Mouse (Mus musculus) right cerebral cortex, postnatal 36 days (tissue): ENCODE measurements around the gene Olfr1294.

Source experiments
- DNase-seq, 2 experiments: peaks; one replicate each; pipeline ENCODE4 v3.0.0; 2022; ENCODE audit warnings: low spot score in 2 of 2, mixed read lengths in 1 of 2

Olfr1294 gene

DNA sequence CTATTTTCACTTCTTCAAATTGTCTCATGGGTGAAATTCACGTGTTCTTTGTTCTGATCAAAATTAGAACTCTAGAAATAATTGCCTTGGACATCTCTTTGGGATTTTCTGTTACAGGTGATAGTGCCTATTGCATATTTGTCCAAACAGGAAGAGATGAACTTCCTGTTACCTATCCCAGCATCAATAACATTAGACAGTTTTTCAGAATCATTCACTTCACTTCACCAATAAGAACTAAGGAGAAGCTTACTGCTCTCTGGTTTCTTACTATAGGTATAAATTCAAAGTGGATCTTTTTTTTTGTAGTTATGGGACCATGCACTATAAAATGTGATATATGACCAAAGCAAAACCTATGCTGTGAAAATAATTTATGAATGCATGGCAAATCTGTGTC is at the start of gene Olfr1294:
Olfr1294 (minus strand) TSS at position 101 of the 400 bp plus-strand sequence.
- no peak for DNase-seq

DNA sequence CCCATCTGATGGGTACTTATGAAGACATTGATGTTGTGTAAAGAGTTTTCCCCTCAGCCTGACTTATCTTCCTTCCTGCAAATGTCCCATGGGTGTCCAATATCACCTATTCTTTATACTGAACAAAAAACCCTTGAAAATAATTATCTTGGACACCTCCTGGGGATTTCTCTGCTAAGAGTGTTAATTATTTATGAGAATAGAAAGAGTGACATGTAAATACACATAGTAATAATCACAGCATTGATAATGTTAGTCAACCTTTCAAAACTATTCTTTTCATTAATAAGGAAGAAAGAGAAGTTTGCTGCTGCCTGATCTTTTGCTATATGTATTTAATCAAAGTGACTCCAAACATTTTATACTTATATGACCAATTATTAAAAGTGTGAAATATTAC is 29.5 kb upstream of the Olfr1294 start, which contains the start of gene Olfr1295:
Olfr1295 (minus strand) TSS at position 101 of the 400 bp plus-strand sequence.
- no peak for DNase-seq

DNA sequence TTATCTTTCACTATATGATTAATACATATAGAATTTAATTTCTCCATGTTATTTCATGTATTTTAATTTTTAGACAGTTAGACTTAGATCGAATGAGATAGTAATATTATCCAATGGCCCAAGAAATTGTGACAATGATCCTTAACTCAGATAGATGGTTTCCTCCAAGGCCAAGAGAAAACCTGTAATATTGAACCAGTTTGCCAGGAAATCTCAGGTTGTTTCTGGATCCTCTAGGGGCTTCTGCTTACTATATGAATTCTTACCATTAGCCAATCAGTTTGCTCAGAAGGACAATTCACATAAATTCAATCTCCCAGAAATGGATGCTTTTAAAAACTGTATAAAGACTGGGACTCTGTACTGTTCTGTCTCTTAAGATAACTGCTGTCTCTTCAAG is 15.2 kb downstream of the Olfr1294 start, which contains the start of gene Olfr1293-ps:
Olfr1293-ps (plus strand) TSS at position 301 of the 400 bp plus-strand sequence.
- DNase-seq, result no peak

DNA sequence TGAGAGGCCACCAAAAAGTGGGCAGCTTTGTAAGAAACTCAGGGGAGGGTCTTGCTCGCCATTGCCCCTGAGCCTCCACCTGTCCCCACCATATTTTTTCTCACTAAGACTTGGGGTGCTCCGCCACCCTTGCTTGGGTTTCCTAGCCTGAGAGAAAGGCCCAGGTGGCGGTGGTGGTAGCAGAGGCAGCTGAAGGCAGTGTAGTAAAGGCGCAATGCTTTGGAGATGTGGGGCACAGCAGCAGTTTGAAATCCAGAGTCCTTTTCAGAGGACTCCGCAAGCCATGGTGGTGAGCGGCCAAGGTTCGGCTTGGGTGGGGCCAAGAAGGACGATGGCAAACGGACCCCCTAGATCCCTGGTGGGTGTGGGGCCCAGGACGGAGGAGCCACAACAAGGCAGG is 22.6 kb downstream of the Olfr1294 start:
- DNase-seq, result no peak

DNA sequence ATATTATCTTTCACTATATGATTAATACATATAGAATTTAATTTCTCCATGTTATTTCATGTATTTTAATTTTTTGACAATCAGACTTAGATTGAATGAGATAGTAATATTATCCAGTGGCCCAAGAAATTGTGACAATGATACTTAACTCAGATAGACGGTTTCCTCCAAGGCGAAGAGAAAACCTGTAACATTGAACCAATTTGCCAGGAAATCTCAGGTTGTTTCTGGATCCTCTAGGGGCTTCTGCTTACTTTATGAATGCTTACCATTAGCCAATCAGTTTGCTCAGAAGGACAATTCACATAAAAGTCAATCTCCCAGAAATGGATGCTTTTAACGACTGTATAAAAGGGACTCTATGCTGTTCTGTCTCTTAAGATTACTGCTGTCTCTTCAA is 43.2 kb downstream of the Olfr1294 start, which contains the start of gene Olfr1291-ps1:
Olfr1291-ps1 (plus strand) TSS at position 301 of the 400 bp plus-strand sequence.
- DNase-seq, result no peak

DNA sequence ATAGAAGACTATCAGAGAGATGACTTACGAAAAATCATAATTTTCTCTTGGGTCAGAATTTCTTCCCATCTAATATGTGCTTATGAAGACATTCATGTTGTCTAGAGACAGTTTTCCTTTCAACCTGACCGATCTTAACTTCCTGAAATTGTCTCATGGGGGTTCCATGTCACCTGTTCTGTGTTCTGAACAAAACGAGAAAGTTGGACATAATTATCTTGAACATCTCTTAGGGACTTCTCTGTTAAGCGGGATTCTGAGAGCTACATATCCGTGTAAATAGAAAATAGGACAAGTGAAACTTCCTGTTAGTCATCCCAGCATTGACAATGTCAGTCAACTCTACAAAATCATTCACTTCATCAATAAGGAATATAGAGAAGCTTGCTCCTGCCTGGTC is 46.4 kb downstream of the Olfr1294 start, which contains the start of gene Olfr1290:
Olfr1290 (minus strand) TSS at position 101 of the 400 bp plus-strand sequence.
- DNase-seq, result no peak
